8 mouse cellular contexts compared by ENCODE assay signal in genomic region chr6:91979301-91979996, GRCm38 (mm10). TPM values are rescaled to one million over a fixed set of nuclear protein-coding genes. Genes with fewer than 3 reads are reported as not detected.
DNase-seq lines count a peak whose midpoint lies in the region; ATAC-seq and TF ChIP-seq lines count a peak whose summit lies in the region.

No protein-coding gene starts in this region.

- no peak overlapping the region for H3K27ac ChIP-seq in forebrain, embryonic 12.5 days
- H3K27ac ChIP-seq in intestine, postnatal 0 days (ENCODE audit: low read depth, low read length): no peak overlapping the region
- peak overlapping the region; percentile 32; the same call in 1 of the 2 replicates for H3K27ac ChIP-seq in midbrain, embryonic 14.5 days (replicated peaks; ENCODE audit: low read depth, low read length)

- no peaks in the 10 kb centered on the region for H3K36me3 ChIP-seq in forebrain, embryonic 12.5 days (replicated peaks)
- no peaks in the 10 kb centered on the region for H3K36me3 ChIP-seq in intestine, postnatal 0 days (ENCODE audit: control insufficient read depth, insufficient read depth)
- H3K36me3 ChIP-seq in midbrain, embryonic 14.5 days (ENCODE audit: control insufficient read depth, insufficient read depth, low read length): no peaks in the 10 kb centered on the region

- H3K9ac ChIP-seq in forebrain, embryonic 12.5 days: peak overlapping the region; percentile 68
- H3K9ac ChIP-seq in intestine, postnatal 0 days (ENCODE audit: low read depth, low read length): peak overlapping the region; percentile 45
- H3K9ac ChIP-seq in midbrain, embryonic 14.5 days (replicated peaks; ENCODE audit: low read length): peak overlapping the region; percentile 73

- H3K9me3 ChIP-seq in forebrain, embryonic 12.5 days: no peaks in the 10 kb centered on the region
- H3K9me3 ChIP-seq in intestine, postnatal 0 days (ENCODE audit: control insufficient read depth): no peaks in the 10 kb centered on the region
- no peaks in the 10 kb centered on the region for H3K9me3 ChIP-seq in midbrain, embryonic 14.5 days (ENCODE audit: control insufficient read depth, low read length)

- peak overlapping the region; percentile 95 for H3K4me2 ChIP-seq in forebrain, embryonic 12.5 days
- H3K4me2 ChIP-seq in intestine, postnatal 0 days (replicated peaks; ENCODE audit: low read depth): peak overlapping the region; percentile 74
- H3K4me2 ChIP-seq in midbrain, embryonic 14.5 days (ENCODE audit: low read length): peak overlapping the region; percentile 95

- H3K4me3 ChIP-seq in forebrain, embryonic 12.5 days (replicated peaks): peak overlapping the region; percentile 58
- peak overlapping the region; percentile 49 for H3K4me3 ChIP-seq in intestine, postnatal 0 days (ENCODE audit: low read depth, low read length)
- peak overlapping the region; percentile 56 for H3K4me3 ChIP-seq in midbrain, embryonic 14.5 days (replicated peaks; ENCODE audit: low read depth, low read length)

- peaks cover 71% of the 10 kb centered on the region for H3K27me3 ChIP-seq in forebrain, embryonic 12.5 days
- H3K27me3 ChIP-seq in intestine, postnatal 0 days (replicated peaks; ENCODE audit: control insufficient read depth, insufficient read depth, low read length): peaks cover 22% of the 10 kb centered on the region
- no peaks in the 10 kb centered on the region for H3K27me3 ChIP-seq in midbrain, embryonic 14.5 days (ENCODE audit: control insufficient read depth, insufficient read depth, low read length)

- WGBS in forebrain, embryonic 12.5 days: 11% methylated on average over 23 of the region's 23 CpGs
- WGBS in intestine, postnatal 0 days: 8% methylated on average over 23 of the region's 23 CpGs
- WGBS in midbrain, embryonic 14.5 days: 14% methylated on average over 23 of the region's 23 CpGs

- ATAC-seq in forebrain, embryonic 12.5 days (ENCODE audit: low FRiP score): no peak
- ATAC-seq in intestine, postnatal 0 days: no peak
- ATAC-seq in midbrain, embryonic 14.5 days (ENCODE audit: low FRiP score, low TSS enrichment): no peak

- H3K4me1 ChIP-seq in forebrain, embryonic 12.5 days: peaks cover 14% of the 10 kb centered on the region
- no peaks in the 10 kb centered on the region for H3K4me1 ChIP-seq in intestine, postnatal 0 days (replicated peaks; ENCODE audit: control insufficient read depth, insufficient read depth, low read length)
- 0 out of 2 replicates have a peak, but pooled peaks cover 4% of the 10 kb centered on the region for H3K4me1 ChIP-seq in midbrain, embryonic 14.5 days (ENCODE audit: control insufficient read depth, insufficient read depth, low read length)

- peak; percentile 38 for DNase-seq in kidney, adult 18-20 months
- no peak for DNase-seq in kidney, adult 8-10 months
- peak; percentile 30 for DNase-seq in midbrain, embryonic 14.5 days
- DNase-seq in right cerebral cortex, postnatal 14 days: no peak
- no peak for DNase-seq in cerebellum, adult 11-12 months
- DNase-seq in frontal cortex, postnatal 36 days (ENCODE audit: low spot score in 2 of 2): no peak

- no peak for TF ChIP-seq CTCF in intestine, postnatal 0 days (IDR thresholded peaks at IDR 0.05; ENCODE audit: low read depth)

RNA-seq across cellular contexts. Expression of gene Fgd5, which starts 0.8 kb away (rescaled TPM):
- polyA plus RNA-seq in forebrain, embryonic 12.5 days (2016; fragmentation: Nextera tagmentation; extraction: Ambion mirVana): 7.6 and 12.7 TPM in 2 replicates
- 3.3 and 3.5 TPM in 2 replicates for polyA plus RNA-seq in intestine, postnatal 0 days (2015; fragmentation: Nextera tagmentation; extraction: Ambion mirVana)
- 6.0 and 7.2 TPM in 2 replicates for polyA plus RNA-seq in midbrain, embryonic 14.5 days (2014; fragmentation: Nextera tagmentation; extraction: Ambion mirVana)

Comparison
In these comparisons a context has a peak if more than half of its experiments do, and no peak if none do; other contexts are left out.
1. DNase-seq: peak in kidney, adult 18-20 months (single experiment) and midbrain, embryonic 14.5 days (single experiment); none in kidney, adult 8-10 months (0 of 2), right cerebral cortex, postnatal 14 days (single experiment), cerebellum, adult 11-12 months (single experiment) and frontal cortex, postnatal 36 days (0 of 2).
2. Peak in every context shown above with its lines, with median percentiles within 50 percentile points of each other: H3K4me2 ChIP-seq, H3K4me3 ChIP-seq and H3K9ac ChIP-seq.